Mouse (Mus musculus) myocyte (in vitro differentiated cells): ENCODE measurements at regions not wholly inside any gene's neighbourhood (a gene's known extent, or its start where the extent isn't known, plus 50 kb on each side); places are given as distances from the start of the nearest gene placed in this dataset.

Experiments used
- CEBPB ChIP-seq: IDR thresholded peaks from 2 replicates; pipeline ENCODE4 v1.6.1; 2011; ENCODE audit warnings: mild to moderate bottlenecking, moderate library complexity; ENCODE audit not compliant: poor library complexity, insufficient read depth, severe bottlenecking
- E2F4 ChIP-seq: IDR thresholded peaks from one replicate; pipeline ENCODE4 v1.6.1; 2011; ENCODE audit warnings: mild to moderate bottlenecking, control low read depth, moderate library complexity; ENCODE audit not compliant: insufficient read depth
- MAX ChIP-seq: IDR thresholded peaks from one replicate; pipeline ENCODE4 v1.6.1; 2011; ENCODE audit warnings: low read depth, mild to moderate bottlenecking, control low read depth
- POLR2A ChIP-seq: IDR thresholded peaks from one replicate; pipeline ENCODE4 v1.6.1; 2011; ENCODE audit warnings: low read depth, mild to moderate bottlenecking, control low read depth, moderate library complexity; ENCODE audit not compliant: insufficient read length
- POLR2AphosphoS2 ChIP-seq: IDR thresholded peaks from one replicate; pipeline ENCODE4 v1.6.1; 2011; ENCODE audit warnings: low read depth, control low read depth; ENCODE audit not compliant: insufficient read length
- REST ChIP-seq: IDR thresholded peaks from one replicate; pipeline ENCODE4 v1.6.1; 2011; ENCODE audit warnings: mild to moderate bottlenecking, control low read depth, moderate library complexity; ENCODE audit not compliant: insufficient read depth, insufficient read length
- SRF ChIP-seq: IDR thresholded peaks from one replicate; pipeline ENCODE4 v1.6.1; 2011; ENCODE audit warnings: low read depth; ENCODE audit not compliant: control insufficient read depth, insufficient read length
- TCF12 ChIP-seq: IDR thresholded peaks from one replicate; pipeline ENCODE4 v1.6.1; 2011; ENCODE audit warnings: mild to moderate bottlenecking, control low read depth; ENCODE audit not compliant: poor library complexity, insufficient read depth, severe bottlenecking
- TCF3 ChIP-seq: IDR thresholded peaks from one replicate; pipeline ENCODE4 v1.6.1; 2011; ENCODE audit warnings: low read depth, control low read depth; ENCODE audit not compliant: insufficient read length
- USF1 ChIP-seq: IDR thresholded peaks from one replicate; pipeline ENCODE4 v1.6.1; 2011; ENCODE audit warnings: low read depth, mild to moderate bottlenecking, control low read depth, moderate library complexity

GRCm38 (mm10) chr4:62833944-62834343 lies 131.4 kb upstream of the Zfp618 start:
- no peak for TF ChIP-seq POLR2A
- TF ChIP-seq CEBPB: no peak
- no peak for TF ChIP-seq USF1
- no peak for TF ChIP-seq TCF3
- no peak for TF ChIP-seq TCF12
- no peak for TF ChIP-seq E2F4
- no peak for TF ChIP-seq MAX
- no peak for TF ChIP-seq REST
- no peak for TF ChIP-seq SRF
- no peak for TF ChIP-seq POLR2AphosphoS2
